Mouse (Mus musculus): ENCODE measurements around the gene Uri1.

Uri1 gene

GRCm38 (mm10) chr7:38012811-38013210 lies 10.5 kb downstream of the Uri1 start:
- DNase-seq = no peak

- DNase-seq = no peak
Measured at GRCm38 (mm10) chr7:38008359-38008758, 15.0 kb downstream of the Uri1 start.

GRCm38 (mm10) chr7:38002451-38002850 lies 20.9 kb downstream of the Uri1 start:
- no peak for DNase-seq

GRCm38 (mm10) chr7:37999691-38000090 lies 23.7 kb downstream of the Uri1 start:
- peak; percentile 37 for DNase-seq

GRCm38 (mm10) chr7:37992861-37993260 lies 30.5 kb downstream of the Uri1 start:
- no peak for DNase-seq

GRCm38 (mm10) chr7:37984866-37985265 lies 38.5 kb downstream of the Uri1 start:
- DNase-seq = no peak

GRCm38 (mm10) chr7:37983471-37983870 lies 39.9 kb downstream of the Uri1 start:
- DNase-seq = no peak

GRCm38 (mm10) chr7:37979729-37980128 lies 43.6 kb downstream of the Uri1 start:
- DNase-seq = no peak

- DNase-seq = peak; percentile 39
Measured at GRCm38 (mm10) chr7:37978412-37978811, 44.9 kb downstream of the Uri1 start.

- DNase-seq = no peak
Measured at GRCm38 (mm10) chr7:37977676-37978075, 45.7 kb downstream of the Uri1 start.

GRCm38 (mm10) chr7:37972999-37973555 lies 50.3 kb downstream of the Uri1 start:
- DNase-seq = no peak

- peak; percentile 50 for DNase-seq
Measured at GRCm38 (mm10) chr7:37972571-37972970, 50.8 kb downstream of the Uri1 start.

GRCm38 (mm10) chr7:37962326-37962725 lies 61.0 kb downstream of the Uri1 start:
- no peak for DNase-seq

- DNase-seq = no peak
Measured at GRCm38 (mm10) chr7:37961247-37961646, 62.1 kb downstream of the Uri1 start.

GRCm38 (mm10) chr7:37951841-37952240 lies 71.5 kb downstream of the Uri1 start:
- DNase-seq = no peak

GRCm38 (mm10) chr7:37936459-37936858 lies 86.9 kb downstream of the Uri1 start:
- no peak for DNase-seq

- DNase-seq = no peak
Measured at GRCm38 (mm10) chr7:37935786-37936185, 87.6 kb downstream of the Uri1 start.

- peak; percentile 73 for DNase-seq
Measured at GRCm38 (mm10) chr7:37934770-37935182, 88.6 kb downstream of the Uri1 start.

GRCm38 (mm10) chr7:37933754-37934308 lies 89.5 kb downstream of the Uri1 start:
- no peak for DNase-seq

GRCm38 (mm10) chr7:37931631-37932030 lies 91.7 kb downstream of the Uri1 start:
- DNase-seq = no peak

- no peak for DNase-seq
Measured at GRCm38 (mm10) chr7:37929738-37930137, 93.6 kb downstream of the Uri1 start.

- DNase-seq = no peak
Measured at GRCm38 (mm10) chr7:37922999-37923398, 100.4 kb downstream of the Uri1 start.

- no peak for DNase-seq
Measured at GRCm38 (mm10) chr7:37921681-37922430, 101.5 kb downstream of the Uri1 start.

GRCm38 (mm10) chr7:37918926-37919325 lies 104.4 kb downstream of the Uri1 start:
- no peak for DNase-seq

All from thymus, postnatal 4 days (tissue).